Mouse (Mus musculus): ENCODE data around the gene Ncf2.
"Not testable (repeated sequence)": the region's sequence is repeated elsewhere in the genome, so short reads cannot be mapped to it uniquely, and the experiment has no call there.

The Ncf2 gene

DNA sequence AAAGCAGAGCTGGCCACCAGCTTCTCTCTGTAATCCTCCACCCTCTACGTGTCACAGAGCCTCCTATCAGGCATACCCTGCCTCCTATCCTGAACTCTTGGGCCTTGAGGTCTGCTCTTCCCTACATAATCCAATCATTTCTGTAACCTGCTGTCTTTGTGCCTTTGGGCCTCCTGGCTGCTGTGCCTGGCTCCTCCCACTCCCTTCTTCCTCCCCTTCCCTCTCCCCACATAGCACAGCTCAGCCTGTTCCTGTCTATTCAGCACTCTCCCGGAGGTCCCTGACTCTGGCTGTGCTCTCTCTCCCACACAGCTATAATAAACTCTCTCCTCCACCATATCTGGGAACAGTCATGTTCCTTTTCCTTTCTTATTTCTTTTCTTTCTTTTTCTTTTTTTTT, at the start of gene Ncf2:
Gene Ncf2, plus strand, starts transcription at position 298 of the 400 bp plus-strand sequence.
- no peak for DNase-seq

GRCm38 (mm10) chr1:152750312-152750965, 49.6 kb upstream of the Ncf2 start, which contains the start of gene Apobec4:
Gene Apobec4, plus strand, starts transcription at chr1:152750551.
- peak; percentile 30 for DNase-seq

DNA sequence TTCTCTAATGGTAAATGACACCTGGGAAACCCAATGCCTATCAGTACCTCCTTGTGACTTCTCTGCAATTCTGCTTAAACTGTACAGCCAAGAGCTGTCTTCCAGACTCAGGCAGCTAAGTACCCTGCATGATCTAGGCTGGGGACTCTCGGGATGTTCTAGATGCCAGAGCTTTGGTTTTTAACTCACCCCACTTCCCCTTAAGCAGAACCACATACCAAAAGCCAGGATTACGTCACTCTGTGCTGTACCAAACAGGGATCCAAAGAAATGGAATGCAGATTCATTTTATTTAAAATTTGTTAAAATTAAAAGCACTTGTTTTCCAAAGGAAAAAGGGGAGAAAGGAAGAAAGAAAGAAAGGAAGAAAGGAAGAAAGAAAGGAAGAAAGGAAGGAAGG, 38.2 kb upstream of the Ncf2 start:
- DNase-seq, result no peak

DNA sequence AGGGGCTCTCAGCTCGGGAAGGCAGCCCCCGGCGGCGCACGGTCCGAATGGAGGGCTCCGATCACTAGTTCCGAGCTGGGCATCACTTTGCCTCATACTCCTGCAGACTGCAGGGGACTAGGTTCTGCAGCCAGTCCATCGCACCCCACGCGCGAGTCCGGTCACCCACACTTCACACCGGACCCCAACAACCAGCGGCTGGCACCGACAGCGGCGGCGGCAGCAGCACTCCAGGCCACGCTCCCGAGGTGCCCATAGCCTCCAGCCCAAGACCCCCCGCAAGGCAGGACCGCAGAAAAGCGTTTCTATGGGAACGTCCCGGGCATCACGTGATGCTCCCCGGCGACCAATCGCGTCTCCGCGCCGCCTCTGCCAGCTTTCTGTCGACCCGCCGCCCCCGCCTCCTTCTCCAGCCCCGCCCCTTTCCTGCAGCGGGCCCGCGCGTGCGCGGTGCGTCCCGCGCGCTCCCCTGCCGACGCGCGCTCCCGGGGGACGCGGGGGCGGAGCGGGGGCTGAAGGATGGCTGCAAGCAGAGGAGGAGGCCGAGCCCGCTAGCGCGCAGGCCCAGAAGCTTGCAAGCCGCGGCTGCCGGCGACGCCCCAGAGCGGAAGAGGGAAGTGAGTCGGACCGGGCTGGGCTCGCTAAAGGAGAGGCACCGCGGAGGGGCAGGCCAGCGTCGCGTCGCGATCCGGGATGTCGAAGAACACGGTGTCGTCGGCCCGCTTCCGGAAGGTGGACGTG, 33.8 kb upstream of the Ncf2 start, which contains the start of the genes Rgl1 and Arpc5:
Gene Rgl1, minus strand, starts transcription at position 320 of the 741 bp plus-strand sequence.
Gene Arpc5, plus strand, starts transcription at position 511 of the 741 bp plus-strand sequence.
- DNase-seq, result peak; percentile 97

DNA sequence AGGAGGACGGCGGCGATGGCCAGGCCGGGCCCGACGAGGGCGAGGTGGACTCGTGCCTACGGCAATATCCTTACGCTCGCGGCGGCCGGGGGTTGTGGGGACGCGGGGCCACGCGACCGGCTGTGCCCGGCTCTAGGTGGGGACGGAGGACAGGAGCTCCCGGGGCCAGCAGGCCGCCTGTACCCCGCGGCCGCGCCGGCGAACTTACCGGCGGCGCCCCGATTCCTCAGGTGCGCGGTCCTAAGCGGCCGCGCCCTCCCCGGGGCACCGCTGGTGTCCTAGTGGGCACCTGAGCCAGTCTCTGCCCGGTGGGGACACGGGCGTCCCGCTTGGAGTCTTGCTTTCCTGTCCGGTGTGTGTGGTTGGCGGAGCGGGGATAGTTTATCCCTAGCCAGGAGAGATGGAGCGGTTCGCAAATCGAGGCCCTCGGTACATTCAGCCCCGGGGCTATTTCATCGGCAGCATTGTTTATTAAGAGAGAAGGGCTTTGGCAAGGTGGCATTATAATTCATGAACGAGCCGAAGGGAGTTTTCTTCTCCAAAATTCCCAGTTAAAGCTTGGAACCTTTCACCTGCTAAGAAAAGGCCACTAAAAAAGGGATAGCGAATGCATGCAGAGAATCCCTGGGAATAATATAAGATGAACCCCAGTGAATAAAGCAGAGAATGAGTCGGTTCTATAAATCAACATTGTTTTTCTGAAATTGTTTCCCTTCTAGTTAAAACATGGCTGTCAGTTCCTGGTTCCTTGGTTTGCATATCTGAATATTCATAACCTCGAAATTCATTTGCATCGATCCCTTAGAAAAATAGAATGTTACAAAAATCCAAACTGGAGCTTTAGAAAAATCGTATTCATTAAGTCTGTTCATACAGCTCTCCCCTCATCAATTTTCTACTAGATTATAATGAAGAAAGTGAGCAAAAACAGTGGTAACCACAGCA, 32.9 kb upstream of the Ncf2 start:
- peak; percentile 37 for DNase-seq

- DNase-seq, result peak; percentile 83
Measured at GRCm38 (mm10) chr1:152767749-152768488, 32.1 kb upstream of the Ncf2 start.

DNA sequence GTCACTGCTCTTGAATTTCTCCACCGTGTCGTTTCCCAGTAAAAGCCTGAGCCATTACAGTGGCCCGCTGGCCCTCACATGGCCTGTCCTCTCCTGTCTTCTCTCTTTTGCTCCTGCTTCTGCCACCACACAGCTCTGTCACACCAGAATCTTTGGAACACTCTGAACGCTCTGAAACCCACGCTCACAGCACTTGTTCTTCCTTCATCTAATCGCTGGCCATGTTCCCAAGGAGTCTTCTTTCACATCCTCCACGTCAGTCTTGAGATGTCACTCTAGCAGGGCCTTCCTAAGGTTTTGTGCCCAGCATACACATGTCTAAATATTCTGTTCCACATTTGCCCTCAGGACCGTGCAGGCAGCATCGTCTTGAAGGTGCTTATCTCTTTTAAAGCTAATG, 29.0 kb upstream of the Ncf2 start:
- no peak for DNase-seq

DNA sequence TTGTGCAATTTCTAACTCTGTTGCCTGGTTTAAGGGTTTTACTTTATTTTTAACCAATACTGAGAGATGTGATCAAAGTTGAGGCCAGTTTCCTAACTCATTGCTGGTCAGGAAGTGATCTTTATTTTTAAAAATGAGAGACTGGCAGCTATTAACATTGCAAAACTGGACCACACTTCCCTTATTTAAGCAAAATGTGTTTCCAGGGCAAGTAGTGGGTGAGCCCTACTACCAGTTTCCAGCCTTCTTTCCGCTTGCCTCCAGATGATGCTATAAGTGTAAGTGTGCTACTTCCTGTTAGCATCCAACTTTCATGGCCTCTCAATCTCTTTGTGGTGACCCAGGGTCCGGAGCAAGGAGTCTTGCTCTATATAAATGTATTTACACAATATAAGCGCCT, 25.4 kb upstream of the Ncf2 start:
- DNase-seq, result not testable (repeated sequence)

GRCm38 (mm10) chr1:152779071-152779737, 20.8 kb upstream of the Ncf2 start:
- peak; percentile 65 for DNase-seq

GRCm38 (mm10) chr1:152784620-152785019, 15.4 kb upstream of the Ncf2 start:
- no peak for DNase-seq

DNA sequence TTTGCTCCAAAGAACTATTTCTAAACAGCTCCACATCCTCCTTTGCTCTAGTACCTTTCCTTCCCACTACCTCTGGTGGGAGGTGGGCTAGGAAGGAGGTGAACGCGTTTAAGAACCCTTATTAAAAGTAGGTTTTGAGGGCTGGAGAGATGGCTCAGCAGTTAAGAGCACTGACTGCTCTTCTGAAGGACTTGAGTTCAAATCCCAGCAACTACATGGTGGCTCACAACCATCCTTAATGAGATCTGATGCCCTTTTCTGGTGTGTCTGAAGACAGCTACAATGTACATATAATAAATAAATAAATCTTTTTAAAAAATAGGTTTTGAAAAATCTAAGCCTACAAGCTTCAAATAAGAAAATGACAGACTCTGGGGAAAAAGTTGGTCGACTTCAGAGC, 14.5 kb upstream of the Ncf2 start:
- DNase-seq, result not testable (repeated sequence)

DNA sequence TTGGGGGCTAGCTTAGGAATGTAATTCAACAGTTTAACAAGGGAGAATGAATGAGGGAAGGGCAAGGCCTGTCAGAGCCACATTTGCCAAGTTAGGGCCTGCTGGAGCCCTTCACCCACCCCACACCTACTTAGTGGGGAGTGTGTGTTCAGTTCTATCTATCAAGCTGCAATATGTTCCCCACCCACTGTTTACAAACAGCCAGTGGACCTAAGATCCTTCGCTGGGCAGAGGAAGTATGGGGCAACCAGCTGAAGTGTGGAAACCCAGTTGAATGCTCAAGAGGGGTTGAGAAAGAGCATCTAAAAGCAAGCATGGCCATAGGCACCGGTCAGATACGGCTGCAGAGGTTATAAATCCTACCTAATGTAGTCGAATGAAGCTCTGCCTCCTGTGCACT, 13.0 kb upstream of the Ncf2 start:
- no peak for DNase-seq

GRCm38 (mm10) chr1:152788121-152788660, 11.8 kb upstream of the Ncf2 start:
- DNase-seq, result no peak

- DNase-seq, result no peak
Measured at GRCm38 (mm10) chr1:152790254-152790653, 9.7 kb upstream of the Ncf2 start.

GRCm38 (mm10) chr1:152790821-152791220, 9.2 kb upstream of the Ncf2 start:
- DNase-seq, result no peak

- no peak for DNase-seq
Measured at GRCm38 (mm10) chr1:152791269-152791668, 8.7 kb upstream of the Ncf2 start.

DNA sequence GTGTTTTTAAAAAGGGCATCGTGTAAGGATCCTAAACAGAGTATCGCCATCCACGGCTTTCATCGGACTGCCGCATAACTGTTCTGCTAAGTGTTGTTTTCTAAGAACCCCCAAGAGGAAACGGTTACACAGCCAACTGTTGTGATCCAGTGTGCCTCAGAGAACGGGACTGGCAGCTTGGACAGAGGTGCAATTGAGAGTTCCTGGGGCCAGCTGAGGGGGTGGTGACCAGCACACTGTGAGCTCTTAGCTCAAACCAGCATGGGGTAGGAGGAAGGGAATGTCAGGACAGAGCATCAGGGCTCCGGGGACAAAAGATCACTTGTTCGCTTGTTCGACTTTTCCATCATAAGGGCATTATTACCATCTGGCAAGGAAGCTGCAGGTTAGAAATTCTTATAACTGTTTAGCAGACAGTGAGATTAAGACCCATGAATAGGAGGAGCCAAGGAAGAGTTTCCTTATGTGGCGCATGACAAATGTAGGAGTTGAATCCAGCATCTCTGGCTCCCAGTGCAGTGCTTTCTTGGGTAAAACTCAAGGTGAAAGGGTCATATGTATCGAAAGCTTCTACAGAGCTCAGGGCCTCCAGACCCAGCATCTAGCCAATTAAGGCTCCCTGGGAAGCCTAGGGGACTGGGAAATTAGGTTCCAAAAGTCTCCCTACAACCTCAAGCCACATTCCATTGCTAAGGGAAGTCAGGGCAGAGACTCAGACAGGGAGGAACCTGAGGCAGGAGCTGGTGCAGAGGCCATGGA, 7.1 kb upstream of the Ncf2 start:
- DNase-seq, result no peak

GRCm38 (mm10) chr1:152793495-152794130, 6.4 kb upstream of the Ncf2 start:
- no peak for DNase-seq

GRCm38 (mm10) chr1:152795688-152796255, 4.2 kb upstream of the Ncf2 start:
- no peak for DNase-seq

All from right cerebral cortex, postnatal 4 days (tissue).